ENCODE assay signal across 25 mouse cellular contexts in genomic region chr6:12852041-12852440, GRCm38 (mm10).
"Had no signal": no experiment of that assay in that cellular context is flagged by ENCODE, and none has a peak within 500 bp of the region (broad histone marks: within the 10 kb centered on the region; RNA-seq: fewer than 3 reads in every experiment).

No protein-coding gene starts in this region.

- H3K4me2 ChIP-seq: embryonic facial prominence, embryonic 12.5 days; embryonic facial prominence, embryonic 13.5 days; embryonic facial prominence, embryonic 15.5 days; forebrain, embryonic 12.5 days; forebrain, embryonic 13.5 days; forebrain, embryonic 15.5 days had no signal

- H3K9me3 ChIP-seq: embryonic facial prominence, embryonic 10.5 days; embryonic facial prominence, embryonic 12.5 days; embryonic facial prominence, embryonic 13.5 days; embryonic facial prominence, embryonic 15.5 days; forebrain, embryonic 10.5 days; forebrain, embryonic 12.5 days; forebrain, embryonic 13.5 days; forebrain, embryonic 15.5 days; heart, embryonic 10.5 days had no signal

- H3K27me3 ChIP-seq: embryonic facial prominence, embryonic 12.5 days; embryonic facial prominence, embryonic 13.5 days; embryonic facial prominence, embryonic 15.5 days; forebrain, embryonic 12.5 days; forebrain, embryonic 13.5 days; forebrain, embryonic 15.5 days had no signal

- H3K36me3 ChIP-seq: embryonic facial prominence, embryonic 10.5 days; embryonic facial prominence, embryonic 12.5 days; embryonic facial prominence, embryonic 13.5 days; embryonic facial prominence, embryonic 15.5 days; forebrain, embryonic 10.5 days; forebrain, embryonic 12.5 days; forebrain, embryonic 15.5 days; heart, embryonic 10.5 days had no signal

- DNase-seq: cerebellum, adult 9-11 months; cerebellum, postnatal 10 days; cerebellum, postnatal 14 days; cerebellum, postnatal 25 days; cerebellum, postnatal 36 days; embryo, embryonic 11 days; forebrain, postnatal 0 days; gastrocnemius, adult 2 months; gastrocnemius, postnatal 10 days; gastrocnemius, postnatal 14 days; gastrocnemius, postnatal 25 days; gastrocnemius, postnatal 36 days; heart, adult 11 months; heart, adult 18-20 months; heart, adult 2 months had no signal

- H3K27ac ChIP-seq: embryonic facial prominence, embryonic 10.5 days; embryonic facial prominence, embryonic 12.5 days; embryonic facial prominence, embryonic 13.5 days; embryonic facial prominence, embryonic 15.5 days; forebrain, embryonic 10.5 days; forebrain, embryonic 12.5 days; forebrain, embryonic 13.5 days; forebrain, embryonic 15.5 days; gastrocnemius, adult 2 months; heart, adult 2 months; heart, embryonic 10.5 days had no signal

- H3K4me1 ChIP-seq: embryonic facial prominence, embryonic 10.5 days; embryonic facial prominence, embryonic 12.5 days; embryonic facial prominence, embryonic 13.5 days; embryonic facial prominence, embryonic 15.5 days; forebrain, embryonic 10.5 days; forebrain, embryonic 12.5 days; forebrain, embryonic 13.5 days; forebrain, embryonic 15.5 days; heart, embryonic 10.5 days had no signal

- H3K9ac ChIP-seq: embryonic facial prominence, embryonic 12.5 days; embryonic facial prominence, embryonic 13.5 days; embryonic facial prominence, embryonic 15.5 days; forebrain, embryonic 12.5 days; forebrain, embryonic 13.5 days; forebrain, embryonic 15.5 days; forebrain, postnatal 0 days had no signal

- H3K4me3 ChIP-seq: embryonic facial prominence, embryonic 10.5 days; embryonic facial prominence, embryonic 12.5 days; embryonic facial prominence, embryonic 13.5 days; embryonic facial prominence, embryonic 15.5 days; erythroblast, embryonic 14.5 days; forebrain, embryonic 10.5 days; forebrain, embryonic 12.5 days; forebrain, embryonic 13.5 days; forebrain, embryonic 15.5 days; gastrocnemius, adult 2 months; heart, adult 2 months; heart, embryonic 10.5 days had no signal
